Mouse (Mus musculus): ENCODE results near the gene Oxtr. TPM values are rescaled to one million over a fixed set of nuclear protein-coding genes. Genes with fewer than 3 reads are reported as not detected.

Gene Oxtr
- polyA plus RNA-seq, 1 experiment = not detected

DNA sequence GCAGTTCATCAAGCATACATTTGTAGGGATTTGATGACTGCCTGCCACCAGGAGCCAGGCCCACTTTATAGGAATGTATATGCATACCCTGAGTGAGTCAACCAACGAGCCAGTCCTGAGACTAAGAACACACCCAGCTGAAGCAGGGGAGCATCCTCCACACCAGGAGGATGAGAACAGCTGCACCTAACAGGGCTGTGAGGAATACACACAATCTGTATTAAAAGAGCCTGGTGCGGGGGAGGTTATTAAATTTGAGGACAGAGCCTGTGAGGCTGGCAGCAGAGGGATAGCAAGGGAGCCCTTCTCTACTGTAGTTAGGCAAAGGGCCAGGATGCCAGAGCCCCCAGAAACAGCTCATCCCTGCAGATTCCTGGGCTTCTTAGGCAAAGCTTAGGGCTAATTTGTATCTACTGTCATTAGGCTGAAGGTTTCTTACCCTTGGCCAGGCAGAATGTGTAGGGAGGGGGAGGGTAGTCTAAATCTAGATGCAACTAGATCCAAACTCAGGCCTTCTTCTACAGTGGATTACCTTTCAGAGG, 19.9 kb upstream of the Oxtr start:
- TF ChIP-seq CTCF (IDR thresholded peaks at IDR 0.05; ENCODE audit: control insufficient read depth, insufficient read depth, low read length) = no peak
- TF ChIP-seq POLR2A (IDR thresholded peaks at IDR 0.05; ENCODE audit: borderline replicate concordance, control insufficient read depth, low read depth, low read length) = no peak
- H3K4me1 ChIP-seq (ENCODE audit: control insufficient read depth, insufficient read depth, low read length) = no peaks in the 10 kb centered on the region
- no peak overlapping the region for H3K4me3 ChIP-seq (replicated peaks; ENCODE audit: control insufficient read depth, low read depth, low read length)
- 84% methylated on average over 2 of the region's 2 CpGs for WGBS
- no peak overlapping the region for H3K27ac ChIP-seq (ENCODE audit: control insufficient read depth, insufficient read depth, low read depth, low read length, poor library complexity)

DNA sequence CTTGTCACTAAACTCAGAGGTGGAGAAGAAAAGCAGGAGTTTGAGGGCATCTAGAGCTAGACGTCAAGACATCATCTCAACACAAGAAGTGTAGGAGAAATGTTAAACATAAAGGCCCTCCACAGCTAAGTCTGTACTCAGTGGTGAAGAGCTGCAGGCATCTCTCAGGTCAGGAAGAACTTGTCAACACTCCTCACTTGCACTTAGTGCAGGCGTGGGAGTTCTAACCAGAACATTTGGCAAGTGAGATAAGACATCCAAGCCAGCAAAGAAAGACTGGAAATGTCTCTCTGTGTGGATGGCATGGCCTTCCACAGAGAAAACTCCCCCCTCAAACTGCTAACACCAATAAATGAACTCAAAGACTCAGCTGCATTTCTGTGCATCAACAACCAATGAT, 17.9 kb upstream of the Oxtr start:
- WGBS = 51% methylated on average over 2 of the region's 2 CpGs
- Histone ChIP-seq H3K4me3 (replicated peaks; ENCODE audit: control insufficient read depth, low read depth, low read length) (no peak overlapping the region), H3K27ac (ENCODE audit: control insufficient read depth, insufficient read depth, low read depth, low read length, poor library complexity) (no peak overlapping the region), H3K4me1 (ENCODE audit: control insufficient read depth, insufficient read depth, low read length) (no peaks in the 10 kb centered on the region)
- TF ChIP-seq CTCF (IDR thresholded peaks at IDR 0.05; ENCODE audit: control insufficient read depth, insufficient read depth, low read length) (no peak), POLR2A (IDR thresholded peaks at IDR 0.05; ENCODE audit: borderline replicate concordance, control insufficient read depth, low read depth, low read length) (no peak)

DNA sequence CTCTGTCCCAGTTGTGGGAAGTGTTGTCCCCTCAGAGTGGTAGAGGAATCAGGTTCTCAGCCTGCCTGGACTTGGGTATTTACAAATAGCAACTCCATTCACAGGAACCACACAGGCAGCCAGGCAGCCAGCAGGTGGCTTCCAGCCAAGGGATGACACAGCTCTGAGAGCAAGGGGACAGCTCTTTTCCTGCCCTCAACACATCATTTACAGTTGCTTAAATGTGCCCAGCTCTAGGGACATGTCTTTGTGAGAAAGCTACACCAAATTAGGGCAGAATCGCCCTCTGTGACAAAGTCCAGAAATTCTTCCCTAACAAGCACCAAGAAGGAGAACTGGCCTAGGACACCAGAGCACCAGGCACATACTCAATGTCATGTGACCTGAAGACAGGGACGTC, 11.4 kb upstream of the Oxtr start:
- Histone ChIP-seq H3K4me3 (replicated peaks; ENCODE audit: control insufficient read depth, low read depth, low read length) (no peak overlapping the region), H3K27ac (ENCODE audit: control insufficient read depth, insufficient read depth, low read depth, low read length, poor library complexity) (no peak overlapping the region), H3K4me1 (ENCODE audit: control insufficient read depth, insufficient read depth, low read length) (no peaks in the 10 kb centered on the region; the same call in 1 of the 2 replicates)
- WGBS = 72% methylated on average over 2 of the region's 2 CpGs
- no peak for TF ChIP-seq POLR2A (IDR thresholded peaks at IDR 0.05; ENCODE audit: borderline replicate concordance, control insufficient read depth, low read depth, low read length)

DNA sequence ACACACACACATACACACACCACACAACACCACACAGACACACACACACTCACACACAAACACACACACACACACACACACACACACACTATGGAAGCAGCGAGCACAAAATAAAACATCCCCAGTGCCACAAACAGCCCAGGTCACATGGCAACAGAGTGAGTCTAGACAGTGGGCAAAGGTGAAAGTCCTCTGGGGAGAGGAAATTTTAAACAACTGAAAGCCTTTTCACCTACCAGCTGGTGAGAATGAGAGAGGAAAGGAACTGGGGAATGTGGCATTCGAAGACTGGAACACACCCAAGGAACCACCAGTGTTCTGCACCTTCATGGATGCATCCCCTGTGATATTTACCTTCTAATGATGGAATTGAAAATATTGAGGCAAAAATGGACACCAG, 9.7 kb upstream of the Oxtr start:
- TF ChIP-seq POLR2A (IDR thresholded peaks at IDR 0.05; ENCODE audit: borderline replicate concordance, control insufficient read depth, low read depth, low read length) (no peak), CTCF (IDR thresholded peaks at IDR 0.05; ENCODE audit: control insufficient read depth, insufficient read depth, low read length) (no peak)
- WGBS = 81% methylated on average over 2 of the region's 2 CpGs
- Histone ChIP-seq H3K27ac (ENCODE audit: control insufficient read depth, insufficient read depth, low read depth, low read length, poor library complexity) (no peak overlapping the region), H3K4me1 (ENCODE audit: control insufficient read depth, insufficient read depth, low read length) (no peaks in the 10 kb centered on the region; the same call in 1 of the 2 replicates), H3K4me3 (replicated peaks; ENCODE audit: control insufficient read depth, low read depth, low read length) (no peak overlapping the region)

DNA sequence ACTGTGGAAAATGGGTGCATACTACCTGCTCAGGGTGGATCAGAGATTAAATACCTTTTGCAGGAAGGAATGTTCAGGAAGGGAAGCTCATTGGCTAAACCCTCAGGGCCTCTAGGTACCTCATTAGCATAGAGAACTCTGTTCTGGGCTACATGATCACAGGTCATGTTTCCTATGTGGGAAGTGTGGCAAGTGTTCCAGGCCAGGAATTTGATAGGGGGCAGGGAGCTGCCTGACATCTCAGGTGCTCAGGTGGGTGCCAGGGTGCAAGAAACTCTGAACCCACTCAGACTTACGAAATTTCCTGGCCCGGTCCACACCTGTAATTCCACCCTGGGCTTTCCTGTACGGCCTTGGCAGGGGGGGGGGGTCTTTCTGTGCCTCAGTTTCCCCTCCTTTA, 9.0 kb upstream of the Oxtr start:
- 70% methylated on average over 3 of the region's 3 CpGs for WGBS
- no peaks in the 10 kb centered on the region; the same call in 1 of the 2 replicates for H3K4me1 ChIP-seq (ENCODE audit: control insufficient read depth, insufficient read depth, low read length)
- H3K27ac ChIP-seq (ENCODE audit: control insufficient read depth, insufficient read depth, low read depth, low read length, poor library complexity) = no peak overlapping the region
- no peak overlapping the region for H3K4me3 ChIP-seq (replicated peaks; ENCODE audit: control insufficient read depth, low read depth, low read length)
- no peak for TF ChIP-seq CTCF (IDR thresholded peaks at IDR 0.05; ENCODE audit: control insufficient read depth, insufficient read depth, low read length)
- no peak for TF ChIP-seq POLR2A (IDR thresholded peaks at IDR 0.05; ENCODE audit: borderline replicate concordance, control insufficient read depth, low read depth, low read length)

DNA sequence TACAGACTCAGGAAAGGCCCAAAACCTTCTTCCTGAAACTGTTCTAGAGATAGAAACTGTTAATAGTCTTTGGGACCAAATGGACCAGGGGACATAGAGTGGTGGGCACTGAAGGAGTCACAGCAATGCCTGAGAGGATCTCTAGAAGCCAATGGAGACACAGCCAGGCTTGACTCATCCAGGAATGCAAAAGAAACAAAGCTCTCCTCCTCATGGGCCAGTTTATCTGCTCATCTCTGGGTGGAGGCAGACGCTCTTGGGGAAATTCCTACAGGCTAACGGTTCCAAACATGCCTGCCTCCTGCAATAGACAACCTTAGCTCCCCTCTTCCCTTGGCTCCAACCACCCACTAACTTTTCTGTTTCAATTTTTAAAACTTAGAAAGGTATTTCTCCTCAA, 7.7 kb upstream of the Oxtr start:
- WGBS = 80% methylated on average over 2 of the region's 2 CpGs
- no peak overlapping the region for H3K27ac ChIP-seq (ENCODE audit: control insufficient read depth, insufficient read depth, low read depth, low read length, poor library complexity)
- no peak for TF ChIP-seq POLR2A (IDR thresholded peaks at IDR 0.05; ENCODE audit: borderline replicate concordance, control insufficient read depth, low read depth, low read length)
- TF ChIP-seq CTCF (IDR thresholded peaks at IDR 0.05; ENCODE audit: control insufficient read depth, insufficient read depth, low read length) = no peak
- no peaks in the 10 kb centered on the region; the same call in 1 of the 2 replicates for H3K4me1 ChIP-seq (ENCODE audit: control insufficient read depth, insufficient read depth, low read length)
- no peak overlapping the region for H3K4me3 ChIP-seq (replicated peaks; ENCODE audit: control insufficient read depth, low read depth, low read length)

DNA sequence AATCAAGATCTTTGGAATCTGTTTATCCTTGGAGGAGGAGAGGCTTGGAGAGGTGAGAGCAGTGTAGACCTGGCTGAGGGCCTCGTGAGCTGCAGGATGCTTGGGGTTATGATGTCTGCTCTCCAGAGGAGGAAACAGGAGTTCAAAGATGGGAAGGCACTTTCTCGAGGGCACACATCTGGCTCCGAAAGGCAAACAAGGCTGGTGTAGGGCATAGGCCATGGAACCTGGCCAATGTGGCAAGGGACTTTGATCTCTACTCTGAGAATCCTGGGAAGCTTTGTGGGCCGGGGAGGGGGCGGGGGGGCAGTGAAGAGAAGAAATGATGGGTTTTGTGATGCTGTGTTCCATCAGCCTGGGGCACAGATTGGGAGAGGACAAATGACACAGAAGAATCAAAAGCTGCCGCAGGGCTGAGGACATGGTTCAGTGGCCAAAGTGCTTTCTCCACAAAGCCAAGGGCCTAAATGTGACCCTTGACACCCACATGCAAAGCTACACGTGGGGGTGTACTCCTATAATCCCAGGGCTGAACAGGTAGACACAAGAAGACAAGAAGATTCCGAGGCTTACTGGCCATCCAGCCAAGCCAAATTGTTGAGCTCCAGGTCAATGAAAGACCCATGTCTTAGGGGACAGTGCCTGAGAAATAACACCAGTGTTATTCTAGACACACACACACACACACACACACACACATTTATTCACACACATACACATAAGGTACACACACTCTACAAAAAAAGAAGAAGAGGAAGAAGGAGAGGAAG, 6.7 kb upstream of the Oxtr start:
- Histone ChIP-seq H3K4me3 (replicated peaks; ENCODE audit: control insufficient read depth, low read depth, low read length) (no peak overlapping the region), H3K27ac (ENCODE audit: control insufficient read depth, insufficient read depth, low read depth, low read length, poor library complexity) (no peak overlapping the region), H3K4me1 (ENCODE audit: control insufficient read depth, insufficient read depth, low read length) (no peaks in the 10 kb centered on the region; the same call in 1 of the 2 replicates)
- 80% methylated on average over 8 of the region's 8 CpGs for WGBS
- TF ChIP-seq CTCF (IDR thresholded peaks at IDR 0.05; ENCODE audit: control insufficient read depth, insufficient read depth, low read length) (no peak), POLR2A (IDR thresholded peaks at IDR 0.05; ENCODE audit: borderline replicate concordance, control insufficient read depth, low read depth, low read length) (no peak)

DNA sequence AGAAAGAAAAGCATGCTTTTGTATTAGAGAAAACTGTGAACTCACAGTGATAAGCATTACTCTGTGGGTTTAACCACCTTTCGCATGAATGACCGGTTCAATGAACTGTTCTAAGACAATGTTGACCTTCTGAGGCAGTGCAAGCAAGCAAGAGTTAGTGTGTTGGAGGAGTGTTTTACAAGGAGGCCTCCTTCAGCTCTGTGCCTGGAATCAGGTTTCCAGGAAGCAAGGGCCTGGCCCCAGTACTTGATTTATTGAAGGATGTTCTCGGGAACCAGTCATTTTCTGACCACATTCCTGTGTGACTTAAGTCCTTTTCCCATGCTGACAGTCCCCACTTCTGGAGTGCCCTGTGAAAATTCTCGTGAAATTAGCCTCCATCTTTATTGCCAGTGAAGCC, 5.5 kb upstream of the Oxtr start:
- Histone ChIP-seq H3K4me1 (ENCODE audit: control insufficient read depth, insufficient read depth, low read length) (no peaks in the 10 kb centered on the region; the same call in 1 of the 2 replicates), H3K4me3 (replicated peaks; ENCODE audit: control insufficient read depth, low read depth, low read length) (no peak overlapping the region), H3K27ac (ENCODE audit: control insufficient read depth, insufficient read depth, low read depth, low read length, poor library complexity) (no peak overlapping the region)
- no peak for TF ChIP-seq POLR2A (IDR thresholded peaks at IDR 0.05; ENCODE audit: borderline replicate concordance, control insufficient read depth, low read depth, low read length)
- TF ChIP-seq CTCF (IDR thresholded peaks at IDR 0.05; ENCODE audit: control insufficient read depth, insufficient read depth, low read length) = no peak
- WGBS = 68% methylated on average over 4 of the region's 4 CpGs
